Mouse (Mus musculus) retina, adult 2 months (tissue): ENCODE data around the gene Shisa9.
"Not testable (repeated sequence)": the region's sequence is repeated elsewhere in the genome, so short reads cannot be mapped to it uniquely, and the experiment has no call there.

ENCODE experiments used
- DNase-seq: peaks from one replicate; pipeline ENCODE4 v3.0.0-alpha.2; 2012; ENCODE audit warnings: low read depth, low spot score

Shisa9 gene

DNA sequence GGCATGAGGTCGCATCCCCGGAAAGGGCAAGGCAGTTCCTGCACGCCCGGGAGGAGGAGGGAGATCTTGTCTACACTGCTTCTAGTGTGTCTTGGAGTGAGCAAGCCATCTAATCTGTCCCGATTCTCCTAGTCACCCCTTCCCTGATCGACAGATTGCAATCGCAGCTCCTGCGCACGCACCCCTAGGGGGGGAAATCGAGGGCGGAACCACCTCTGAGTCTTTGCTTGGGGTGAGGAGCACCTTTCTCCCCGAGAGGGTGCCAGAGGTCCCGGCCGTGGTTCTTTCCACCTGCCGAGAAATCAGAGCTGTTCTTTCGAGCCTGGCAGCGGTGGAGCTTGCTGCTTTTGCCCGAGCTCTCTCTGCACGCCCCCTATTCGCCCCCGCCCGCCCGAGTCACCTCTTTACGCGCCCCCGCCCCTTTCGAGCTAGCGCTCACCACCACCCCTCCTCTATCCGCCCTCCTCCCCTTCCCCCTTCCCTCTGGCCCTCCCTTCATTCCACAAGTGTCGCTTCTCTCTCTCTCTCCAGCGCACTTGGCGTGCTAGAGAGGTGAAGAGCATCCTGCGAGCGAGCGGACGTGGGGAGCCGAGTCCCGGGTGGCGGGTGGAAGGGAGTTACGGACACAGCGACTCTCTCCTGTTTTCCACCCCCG is at the start of gene Shisa9:
Gene Shisa9 (plus strand): TSS at position 498 of the 655 bp plus-strand sequence.
- DNase-seq = no peak

- peak; percentile 13 for DNase-seq
These were observed 43.4 kb upstream of the Shisa9 start for GRCm38 (mm10) chr16:11940477-11940876.

DNA sequence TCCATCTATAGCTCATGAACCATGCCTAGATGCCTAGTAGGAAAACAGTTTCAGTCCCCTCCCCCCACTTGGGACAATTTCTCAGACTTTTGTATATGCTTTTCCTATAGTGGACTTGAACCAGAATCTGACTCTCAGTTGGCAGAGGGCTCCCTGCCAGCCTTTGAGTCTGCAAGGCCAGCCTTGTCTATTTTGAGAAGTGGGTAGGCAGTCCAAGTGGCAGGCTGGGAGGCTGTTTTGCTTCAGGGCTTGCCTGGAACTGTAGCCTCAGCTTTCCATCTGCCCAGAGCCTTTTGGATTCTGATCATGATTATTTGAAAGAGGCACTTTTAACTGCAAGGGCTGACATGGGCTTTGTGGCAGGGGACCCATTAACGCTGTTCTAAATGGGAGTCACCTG is 23.2 kb upstream of the Shisa9 start:
- no peak for DNase-seq

GRCm38 (mm10) chr16:11966041-11966440 is 17.9 kb upstream of the Shisa9 start:
- DNase-seq = no peak

GRCm38 (mm10) chr16:11966810-11967209 is 17.1 kb upstream of the Shisa9 start:
- DNase-seq = not testable (repeated sequence)

GRCm38 (mm10) chr16:11967579-11967978 is 16.3 kb upstream of the Shisa9 start:
- DNase-seq = no peak

DNA sequence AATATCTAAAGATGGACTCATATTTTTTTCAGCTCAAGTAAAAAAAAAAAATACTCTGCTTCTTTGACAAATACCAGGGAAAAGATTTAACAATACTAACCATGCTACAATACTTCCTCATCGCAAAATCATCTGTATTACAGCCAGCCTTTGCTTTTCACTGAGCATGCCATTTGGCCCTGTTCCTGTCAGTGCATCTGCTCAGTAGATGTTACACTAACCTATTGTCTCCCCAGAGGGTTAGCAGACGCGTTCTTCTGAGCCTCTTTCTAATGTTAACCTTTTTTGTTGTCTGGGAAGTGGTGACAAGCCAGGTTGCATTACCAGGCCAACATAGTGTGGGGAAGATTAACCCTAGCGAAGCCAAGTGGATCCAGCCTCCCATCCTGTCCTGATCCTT is 10.2 kb upstream of the Shisa9 start:
- DNase-seq = no peak

- DNase-seq = no peak
These were observed 7.2 kb upstream of the Shisa9 start for GRCm38 (mm10) chr16:11976737-11977136.

DNA sequence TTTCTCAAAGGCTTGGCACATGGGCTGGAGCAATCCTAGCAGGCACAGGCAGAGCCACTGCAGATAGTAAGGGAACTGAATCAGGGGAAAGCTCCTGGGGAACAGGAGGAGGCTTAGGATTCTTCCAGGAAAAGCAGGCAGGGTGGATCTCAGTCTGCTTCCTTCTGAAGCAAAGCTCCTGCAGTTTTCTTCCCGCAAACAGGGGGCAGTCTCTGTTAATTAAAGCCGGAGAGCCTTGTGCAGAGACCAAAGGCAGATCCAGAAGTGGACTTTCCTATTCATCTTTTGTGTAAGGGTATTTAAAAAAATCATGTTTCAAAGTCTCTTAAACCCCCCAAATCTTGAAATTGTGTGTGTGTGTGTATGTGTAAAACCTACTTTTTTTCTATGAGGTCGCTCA is 3.1 kb upstream of the Shisa9 start:
- DNase-seq = no peak

GRCm38 (mm10) chr16:11983106-11983615 is 752 bp upstream of the Shisa9 start:
- DNase-seq = no peak

DNA sequence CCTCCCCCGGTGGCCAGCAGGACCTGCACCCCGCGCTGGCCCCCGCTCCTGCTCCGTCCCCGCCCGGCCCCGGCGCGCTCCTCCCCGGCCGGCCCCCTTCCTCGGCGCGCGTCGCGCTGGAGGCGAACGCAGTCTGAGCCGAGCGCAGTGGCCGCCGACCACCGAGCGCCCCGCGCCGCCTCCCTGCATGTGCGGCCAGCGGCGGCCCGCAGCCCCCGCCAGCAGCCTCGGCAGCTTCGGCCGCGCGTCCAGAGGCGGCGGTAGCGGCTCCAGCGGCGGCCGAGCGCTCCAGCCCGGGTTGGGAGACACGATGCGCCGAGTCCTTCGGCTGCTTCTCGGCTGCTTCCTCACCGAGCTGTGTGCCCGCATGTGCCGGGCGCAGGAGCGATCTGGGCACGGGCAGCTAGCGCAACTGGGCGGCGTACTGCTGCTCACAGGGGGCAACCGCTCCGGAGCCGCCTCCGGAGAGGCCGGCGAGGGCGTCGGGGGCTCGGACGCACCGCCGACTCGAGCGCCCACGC is 418 bp downstream of the Shisa9 start:
- no peak for DNase-seq

DNA sequence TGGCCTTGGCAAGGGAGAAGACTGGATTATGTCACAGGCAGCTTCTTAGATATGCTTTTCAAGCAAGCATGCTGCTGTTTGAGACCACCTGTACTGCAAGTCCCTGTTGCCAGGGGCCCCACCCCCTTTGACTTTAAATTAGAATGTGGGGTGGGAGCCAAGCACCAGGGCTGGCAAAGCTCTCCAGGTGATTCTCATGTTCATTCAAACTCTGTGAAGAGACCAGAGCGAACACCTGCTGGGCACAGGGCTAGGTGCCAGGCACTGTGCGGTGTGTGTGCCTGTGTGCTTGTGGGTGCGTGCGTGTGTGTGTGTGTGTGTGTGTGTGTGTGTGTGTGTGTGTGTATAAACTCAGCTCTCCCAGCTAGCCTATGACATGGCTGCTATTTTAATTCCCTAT is 3.1 kb downstream of the Shisa9 start:
- DNase-seq = no peak

DNA sequence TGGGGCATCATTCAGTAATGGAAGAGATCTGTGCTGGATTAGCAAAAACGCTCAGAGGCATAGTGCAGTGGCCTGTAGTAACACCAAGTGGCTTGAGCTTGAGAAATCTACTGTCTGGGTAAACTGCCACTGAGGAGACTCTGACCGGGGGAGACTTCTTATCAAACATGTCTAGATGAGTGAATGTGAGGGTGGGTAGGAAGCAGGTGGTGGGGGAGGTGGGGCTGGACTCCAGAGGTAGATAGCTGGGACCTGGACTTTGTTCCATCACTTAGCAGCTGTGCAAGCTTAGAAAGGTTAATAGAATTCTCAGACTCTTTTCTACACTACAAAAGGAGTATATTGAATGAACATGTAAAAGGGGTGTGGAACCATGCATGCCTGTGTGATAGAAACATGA is 21.3 kb downstream of the Shisa9 start:
- DNase-seq = no peak

GRCm38 (mm10) chr16:12010136-12010535 is 26.2 kb downstream of the Shisa9 start:
- DNase-seq = no peak

- DNase-seq = no peak
These were observed 28.8 kb downstream of the Shisa9 start for GRCm38 (mm10) chr16:12012747-12013146.

- no peak for DNase-seq
These were observed 30.6 kb downstream of the Shisa9 start for GRCm38 (mm10) chr16:12014523-12014922.

- no peak for DNase-seq
These were observed 34.2 kb downstream of the Shisa9 start for GRCm38 (mm10) chr16:12017921-12018618.

DNA sequence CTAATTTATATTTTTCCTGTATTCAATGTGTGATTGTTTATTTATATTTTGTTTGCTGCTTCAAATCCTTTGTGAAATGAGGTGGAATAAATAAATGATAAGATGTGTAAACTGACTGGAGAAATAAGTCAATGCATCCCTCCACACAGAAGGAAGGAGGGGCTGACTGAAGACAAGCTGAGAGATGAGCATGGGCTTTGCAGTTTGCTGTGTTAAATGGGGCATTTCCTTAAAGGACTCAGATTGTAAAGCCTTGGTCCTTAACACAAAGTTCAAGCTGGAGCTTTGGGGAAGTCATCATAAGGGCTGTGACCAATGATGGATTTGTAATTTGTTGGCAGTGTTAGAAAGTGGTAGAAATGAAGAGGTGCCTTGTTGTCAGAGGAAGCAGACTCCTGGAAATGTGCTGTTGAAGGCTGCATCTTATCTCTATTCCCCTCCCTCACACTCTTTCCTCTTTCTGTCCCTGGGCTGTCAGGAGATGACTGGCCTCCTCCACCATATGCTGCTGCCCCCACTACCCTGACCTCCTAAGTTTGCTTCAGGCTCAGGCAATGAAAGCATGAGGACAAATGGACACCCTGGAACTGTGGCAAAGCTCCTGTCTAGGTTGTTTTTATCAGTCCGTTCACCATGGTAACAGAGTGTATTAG is 36.3 kb downstream of the Shisa9 start:
- DNase-seq = no peak

- DNase-seq = no peak
These were observed 48.5 kb downstream of the Shisa9 start for GRCm38 (mm10) chr16:12032441-12032840.

GRCm38 (mm10) chr16:12034868-12035267 is 51.0 kb downstream of the Shisa9 start:
- DNase-seq = no peak

DNA sequence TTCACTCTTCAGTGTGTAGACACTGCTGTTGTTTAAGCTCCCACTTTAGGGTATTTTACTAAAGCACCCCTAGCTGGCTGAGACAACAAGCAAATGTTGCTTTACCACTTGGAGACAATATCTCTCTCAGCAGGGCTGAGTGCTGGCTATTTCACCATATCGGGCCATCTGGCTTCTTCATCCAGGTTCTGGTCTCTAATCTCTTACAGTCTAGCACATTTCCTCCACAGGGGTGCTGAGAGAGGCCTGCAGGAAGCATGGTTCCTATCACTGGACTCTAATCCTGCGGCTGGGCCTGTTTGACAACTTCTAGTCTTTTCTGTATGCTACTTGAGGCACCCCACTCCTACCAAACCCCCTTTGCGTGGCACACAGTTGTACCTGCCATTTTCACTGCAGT is 51.7 kb downstream of the Shisa9 start:
- no peak for DNase-seq

DNA sequence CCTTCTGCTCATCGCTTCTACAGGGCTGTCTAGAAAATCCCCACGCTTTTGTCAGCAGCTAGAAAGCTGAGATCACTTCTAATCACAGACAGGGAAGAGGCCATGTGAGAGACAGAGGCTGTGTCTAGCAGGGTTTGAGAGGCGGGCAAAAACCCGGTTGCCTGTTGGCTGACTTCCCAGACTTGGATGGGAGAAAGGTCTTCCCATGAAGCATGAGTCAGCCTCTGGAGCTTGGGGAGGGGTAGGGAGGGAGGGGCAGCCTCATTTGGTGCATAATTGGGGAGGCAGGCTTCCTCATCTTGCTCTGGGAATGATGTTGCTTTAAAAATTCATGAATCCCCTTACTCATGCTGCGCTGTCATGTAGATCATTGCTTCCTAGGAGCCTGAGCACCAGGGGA is 57.0 kb downstream of the Shisa9 start:
- no peak for DNase-seq
